Mouse (Mus musculus): Measurements from ENCODE around the gene Olfr907. TPM values are rescaled to one million over a fixed set of nuclear protein-coding genes. Genes with fewer than 3 reads are reported as not detected.

The Olfr907 gene
- polyA plus RNA-seq, 1 experiment from 2014 or later, result not detected

Other genes with a start within 250 kb of the Olfr907 start
- gene Olfr143, start 243.0 kb upstream of the Olfr907 start, polyA plus RNA-seq (2014; fragmentation: Nextera tagmentation; extraction: Ambion mirVana), result not detected in 2 replicates
- not detected in 2 replicates for gene Olfr895, start 227.9 kb upstream of the Olfr907 start, polyA plus RNA-seq (2014; fragmentation: Nextera tagmentation; extraction: Ambion mirVana)
- gene Olfr896-ps1, start 204.7 kb upstream of the Olfr907 start, polyA plus RNA-seq (2014; fragmentation: Nextera tagmentation; extraction: Ambion mirVana), result not detected in 2 replicates
- gene Olfr25, start 166.7 kb upstream of the Olfr907 start, polyA plus RNA-seq (2014; fragmentation: Nextera tagmentation; extraction: Ambion mirVana), result 0.07 TPM in 1 of 2 replicates, not detected in the other
- gene Olfr898, start 147.4 kb upstream of the Olfr907 start, polyA plus RNA-seq (2014; fragmentation: Nextera tagmentation; extraction: Ambion mirVana), result not detected in 2 replicates
- gene Olfr250, start 128.9 kb upstream of the Olfr907 start, polyA plus RNA-seq (2014; fragmentation: Nextera tagmentation; extraction: Ambion mirVana), result 0.06 TPM in 1 of 2 replicates, not detected in the other
- gene Olfr251, start 118.7 kb upstream of the Olfr907 start, polyA plus RNA-seq (2014; fragmentation: Nextera tagmentation; extraction: Ambion mirVana), result not detected in 2 replicates
- gene Olfr147, start 94.1 kb upstream of the Olfr907 start, polyA plus RNA-seq (2014; fragmentation: Nextera tagmentation; extraction: Ambion mirVana), result not detected in 2 replicates
- not detected in 2 replicates for gene Olfr901, start 66.3 kb upstream of the Olfr907 start, polyA plus RNA-seq (2014; fragmentation: Nextera tagmentation; extraction: Ambion mirVana)
- not detected in 2 replicates for gene Olfr902, start 48.1 kb upstream of the Olfr907 start, polyA plus RNA-seq (2014; fragmentation: Nextera tagmentation; extraction: Ambion mirVana)
- gene Olfr904, start 32.7 kb upstream of the Olfr907 start, polyA plus RNA-seq (2014; fragmentation: Nextera tagmentation; extraction: Ambion mirVana), result 0.06 TPM in 1 of 2 replicates, not detected in the other
- gene Olfr905, start 24.7 kb upstream of the Olfr907 start, polyA plus RNA-seq (2014; fragmentation: Nextera tagmentation; extraction: Ambion mirVana), result 0.13 TPM in 1 of 2 replicates, not detected in the other
- not detected in 2 replicates for gene Olfr906, start 8.7 kb upstream of the Olfr907 start, polyA plus RNA-seq (2014; fragmentation: Nextera tagmentation; extraction: Ambion mirVana)
- not detected in 2 replicates for gene Olfr911-ps1, start 25.8 kb downstream of the Olfr907 start, polyA plus RNA-seq (2014; fragmentation: Nextera tagmentation; extraction: Ambion mirVana)
- 0.08 TPM in 1 of 2 replicates, not detected in the other for gene Olfr910, start 42.0 kb downstream of the Olfr907 start, polyA plus RNA-seq (2014; fragmentation: Nextera tagmentation; extraction: Ambion mirVana)
- 0.04 TPM in 1 of 2 replicates, not detected in the other for gene Olfr912, start 84.4 kb downstream of the Olfr907 start, polyA plus RNA-seq (2014; fragmentation: Nextera tagmentation; extraction: Ambion mirVana)
- gene Olfr913, start 97.0 kb downstream of the Olfr907 start, polyA plus RNA-seq (2014; fragmentation: Nextera tagmentation; extraction: Ambion mirVana), result not detected in 2 replicates
- not detected in 2 replicates for gene Olfr914, start 109.3 kb downstream of the Olfr907 start, polyA plus RNA-seq (2014; fragmentation: Nextera tagmentation; extraction: Ambion mirVana)
- gene Olfr916, start 164.1 kb downstream of the Olfr907 start, polyA plus RNA-seq (2014; fragmentation: Nextera tagmentation; extraction: Ambion mirVana), result not detected in 2 replicates
- gene Olfr917, start 170.0 kb downstream of the Olfr907 start, polyA plus RNA-seq (2014; fragmentation: Nextera tagmentation; extraction: Ambion mirVana), result not detected in 2 replicates
- not detected in 2 replicates for gene Olfr918, start 178.8 kb downstream of the Olfr907 start, polyA plus RNA-seq (2014; fragmentation: Nextera tagmentation; extraction: Ambion mirVana)
- gene Olfr919, start 207.9 kb downstream of the Olfr907 start, polyA plus RNA-seq (2014; fragmentation: Nextera tagmentation; extraction: Ambion mirVana), result not detected in 2 replicates
- gene Vwa5a, start 222.5 kb downstream of the Olfr907 start, polyA plus RNA-seq (2014; fragmentation: Nextera tagmentation; extraction: Ambion mirVana), result 31.1 and 33.5 TPM in 2 replicates